Mouse (Mus musculus) c-Kit-positive CD71-negative TER-119-negative erythroid progenitor cells, embryonic 14.5 days (primary cell): ENCODE data around the gene Gm10135.
"Not testable (repeated sequence)": the region's sequence is repeated elsewhere in the genome, so short reads cannot be mapped to it uniquely, and the experiment has no call there.

Experiments
- DNase-seq: peaks from one replicate; pipeline ENCODE4 v3.0.0-alpha.2; 2013; ENCODE audit warnings: low read depth

Gm10135 gene

GRCm38 (mm10) chr5:72974602-72975001 lies at the start of gene Gm10135:
Gene Gm10135, minus strand, starts transcription at chr5:72974702.
- DNase-seq = no peak

DNA sequence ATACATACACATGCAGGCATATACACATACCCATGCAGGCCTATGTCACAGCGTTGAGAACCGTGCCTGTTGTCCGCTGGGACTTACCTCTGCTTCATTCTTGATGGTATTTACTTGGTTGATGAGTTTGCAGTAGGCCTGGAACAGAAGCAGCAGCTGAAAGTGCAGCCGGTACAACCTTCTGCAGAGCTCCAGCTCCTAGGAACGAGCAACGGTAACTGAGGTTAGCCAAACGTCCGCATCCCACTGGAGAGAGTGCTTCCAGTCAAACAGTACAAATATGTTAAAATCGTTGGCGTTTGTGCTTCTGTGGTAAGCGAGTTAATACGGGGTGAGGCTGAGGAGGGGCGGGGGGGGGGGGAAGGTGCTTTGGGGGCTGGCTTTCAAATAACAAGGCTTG lies 49.3 kb upstream of the Gm10135 start:
- DNase-seq = no peak

- no peak for DNase-seq
These were observed 40.2 kb upstream of the Gm10135 start for GRCm38 (mm10) chr5:73014745-73015144.

GRCm38 (mm10) chr5:73013611-73014287 lies 39.2 kb upstream of the Gm10135 start:
- DNase-seq = not testable (repeated sequence)

- not testable (repeated sequence) for DNase-seq
These were observed 38.5 kb upstream of the Gm10135 start for GRCm38 (mm10) chr5:73012884-73013610.

- not testable (repeated sequence) for DNase-seq
These were observed 37.3 kb upstream of the Gm10135 start for GRCm38 (mm10) chr5:73011806-73012205.

DNA sequence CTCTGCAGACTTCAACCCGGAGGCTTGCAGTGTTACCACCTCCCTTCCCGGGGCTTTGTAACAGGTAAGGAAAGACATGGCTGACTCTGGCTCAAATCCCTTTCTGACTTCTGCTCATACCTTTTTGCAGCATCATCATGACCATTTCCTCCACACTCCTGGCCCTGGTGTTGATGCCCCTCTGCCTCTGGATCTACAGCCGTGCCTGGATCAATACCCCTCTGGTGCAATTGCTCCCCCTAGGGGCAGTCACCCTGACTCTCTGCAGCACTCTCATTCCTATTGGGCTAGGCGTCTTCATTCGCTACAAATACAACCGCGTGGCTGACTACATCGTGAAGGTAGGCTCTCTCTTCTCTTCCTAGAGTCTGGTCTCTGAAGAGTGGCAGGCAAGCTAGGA lies 33.7 kb upstream of the Gm10135 start:
- DNase-seq = not testable (repeated sequence)

DNA sequence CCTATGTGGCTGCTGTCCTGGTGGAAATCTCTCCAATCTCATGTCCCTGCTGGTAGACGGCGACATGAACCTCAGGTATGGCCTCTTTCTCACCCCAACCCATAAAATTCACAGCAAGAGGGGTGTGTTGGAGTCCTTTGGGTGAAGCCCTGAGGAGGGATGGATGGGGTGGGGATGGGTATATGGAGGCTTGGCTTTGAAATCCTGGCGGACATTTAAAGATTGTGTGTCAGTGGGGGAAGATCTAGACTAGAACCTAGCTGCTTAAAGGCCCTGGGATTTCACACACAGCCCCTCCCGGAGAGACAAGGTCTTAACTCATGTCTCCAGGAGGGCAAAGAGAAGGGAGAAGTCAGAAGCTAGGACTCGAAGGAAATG lies 33.1 kb upstream of the Gm10135 start:
- no peak for DNase-seq

DNA sequence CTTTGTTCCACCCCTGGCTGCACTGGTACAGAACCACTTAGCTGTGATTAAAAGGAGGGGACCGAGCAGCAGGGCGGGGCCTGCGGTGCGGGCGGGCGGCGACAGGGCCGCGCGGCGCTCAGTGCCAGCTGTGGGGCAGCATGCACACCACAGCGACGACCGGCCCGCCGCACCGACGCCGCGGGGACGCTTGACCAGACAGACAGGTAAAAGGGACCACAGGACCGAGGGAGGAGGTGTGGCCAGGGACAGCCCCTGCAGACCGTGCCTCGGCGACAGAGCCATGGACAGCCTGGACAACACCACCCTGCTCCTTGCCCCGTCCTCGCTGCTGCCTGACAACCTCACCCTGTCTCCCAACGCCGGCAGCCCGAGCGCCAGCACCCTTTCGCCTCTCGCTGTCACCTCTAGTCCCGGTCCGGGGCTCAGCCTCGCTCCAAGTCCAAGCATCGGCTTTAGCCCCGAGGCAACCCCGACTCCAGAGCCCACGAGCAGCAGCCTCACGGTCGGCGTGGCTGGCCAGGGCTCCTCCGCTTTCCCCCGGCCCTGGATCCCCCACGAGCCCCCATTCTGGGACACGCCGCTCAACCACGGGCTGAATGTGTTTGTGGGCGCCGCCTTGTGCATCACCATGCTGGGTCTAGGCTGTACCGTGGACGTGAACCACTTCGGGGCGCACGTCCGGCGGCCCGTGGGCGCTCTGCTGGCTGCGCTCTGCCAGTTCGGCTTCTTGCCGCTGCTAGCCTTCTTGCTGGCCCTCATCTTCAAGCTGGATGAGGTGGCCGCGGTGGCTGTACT lies 32.5 kb upstream of the Gm10135 start, which contains the start of gene Slc10a4:
Gene Slc10a4 (plus strand): TSS at position 100 of the 798 bp plus-strand sequence.
- no peak for DNase-seq

GRCm38 (mm10) chr5:73004046-73004445 lies 29.5 kb upstream of the Gm10135 start:
- no peak for DNase-seq

DNA sequence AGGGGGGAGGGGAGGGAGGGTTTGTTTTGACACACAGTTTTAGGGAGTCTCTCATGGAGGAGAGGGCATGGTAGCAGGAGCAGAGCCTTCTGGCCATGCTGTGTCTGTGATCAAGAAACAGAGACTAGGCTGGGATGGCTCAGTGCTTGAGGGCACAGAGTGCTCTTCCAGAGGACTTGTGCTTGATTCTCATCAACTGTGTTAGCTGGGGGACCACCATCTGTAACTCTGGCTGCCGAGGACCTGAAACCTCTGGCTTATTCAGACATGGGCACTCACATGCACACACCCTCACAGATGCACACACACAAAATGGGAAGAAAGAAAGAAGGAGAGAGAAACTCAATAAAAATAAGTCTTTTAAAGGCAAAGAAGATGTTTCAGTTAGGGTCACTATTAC lies 24.0 kb upstream of the Gm10135 start:
- not testable (repeated sequence) for DNase-seq

DNA sequence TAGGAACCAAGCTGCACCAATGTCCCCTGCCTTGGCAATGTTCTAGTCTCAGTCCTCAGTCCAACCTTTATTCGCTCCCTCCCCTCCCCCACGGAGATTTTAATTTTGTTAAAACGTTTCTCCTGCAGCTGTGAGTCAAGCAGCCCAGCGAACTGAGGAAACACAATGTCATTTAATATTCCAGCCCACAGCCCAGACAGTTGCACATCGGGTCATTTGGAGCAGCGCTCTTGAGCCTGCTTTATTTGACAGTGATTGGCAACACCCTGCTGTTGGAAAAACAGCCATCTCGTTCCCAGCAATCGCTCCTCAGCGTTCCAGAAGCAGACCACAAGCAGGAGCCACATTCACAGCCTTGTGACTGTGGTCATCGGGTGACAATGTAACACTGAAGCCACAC lies 20.9 kb upstream of the Gm10135 start:
- no peak for DNase-seq

DNA sequence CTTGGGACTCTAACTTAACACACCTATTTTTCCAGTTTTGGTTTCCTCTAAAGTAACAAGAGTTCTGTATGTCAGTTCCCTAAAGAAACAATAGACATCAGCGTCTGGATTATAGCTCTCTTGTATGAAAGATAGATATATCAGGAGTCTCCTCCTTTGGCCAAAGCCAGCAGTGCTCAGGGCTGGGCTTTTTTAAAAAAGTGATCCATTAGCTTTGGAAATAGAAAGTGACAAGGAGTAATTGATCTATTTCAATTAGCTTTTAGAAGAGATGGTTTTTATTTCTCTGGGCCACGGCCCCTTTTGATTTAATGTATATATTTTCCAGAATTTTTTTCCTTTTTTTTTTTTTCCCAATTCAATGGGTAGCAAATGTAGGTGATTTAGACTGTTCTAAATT lies 20.4 kb upstream of the Gm10135 start:
- DNase-seq = no peak

GRCm38 (mm10) chr5:72994424-72994823 lies 19.9 kb upstream of the Gm10135 start:
- DNase-seq = no peak

DNA sequence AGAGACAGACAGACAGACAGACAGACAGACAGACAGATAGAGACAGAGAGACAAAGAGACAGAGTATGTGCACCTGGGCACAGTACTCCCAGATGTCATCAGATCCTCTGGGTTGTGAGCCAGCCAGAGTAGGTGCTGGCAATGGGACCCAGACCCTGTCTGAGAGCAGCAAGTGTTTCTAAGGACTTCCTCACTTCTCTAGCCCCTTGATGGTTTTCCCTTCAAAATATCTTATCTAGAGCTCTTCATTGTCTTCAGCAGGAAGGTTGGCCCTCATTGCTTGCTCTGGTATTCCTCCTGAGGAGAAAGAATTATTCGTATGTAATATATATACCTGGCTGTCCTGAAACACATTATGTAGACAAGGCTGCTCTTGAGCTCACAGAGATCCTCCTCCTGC lies 18.0 kb upstream of the Gm10135 start:
- DNase-seq = no peak

GRCm38 (mm10) chr5:72989756-72990155 lies 15.3 kb upstream of the Gm10135 start:
- DNase-seq = no peak

DNA sequence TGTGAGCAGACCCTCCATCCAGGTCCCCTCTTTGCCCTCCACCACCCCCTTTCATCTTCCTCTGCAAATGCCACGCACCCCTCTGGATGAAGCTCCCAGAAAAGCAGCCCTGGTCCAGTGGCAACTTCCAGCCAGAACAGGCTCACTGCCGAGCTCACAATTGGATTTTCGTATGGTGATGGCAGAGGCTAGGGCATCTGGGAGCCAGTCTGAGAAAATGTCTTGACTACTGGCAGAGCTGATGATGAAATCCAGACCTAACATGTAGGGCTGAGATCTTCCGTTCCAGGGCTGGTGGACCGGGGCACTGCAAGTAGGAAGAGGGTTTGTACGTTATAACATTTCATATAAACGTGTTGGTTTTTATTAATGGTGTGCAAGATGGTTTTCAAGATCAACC lies 13.3 kb upstream of the Gm10135 start:
- no peak for DNase-seq

- peak; percentile 25 for DNase-seq
These were observed 9.6 kb upstream of the Gm10135 start for GRCm38 (mm10) chr5:72984091-72984490.

GRCm38 (mm10) chr5:72976539-72976938 lies 2.0 kb upstream of the Gm10135 start:
- no peak for DNase-seq

GRCm38 (mm10) chr5:72975996-72976395 lies 1.5 kb upstream of the Gm10135 start:
- no peak for DNase-seq

- no peak for DNase-seq
These were observed 1.6 kb downstream of the Gm10135 start for GRCm38 (mm10) chr5:72972934-72973333.

GRCm38 (mm10) chr5:72972435-72972834 lies 2.1 kb downstream of the Gm10135 start:
- DNase-seq = no peak

- no peak for DNase-seq
These were observed 8.8 kb downstream of the Gm10135 start for GRCm38 (mm10) chr5:72965706-72966105.
